Mouse (Mus musculus): ENCODE measurements around the gene Mipep. TPM values are rescaled to one million over a fixed set of nuclear protein-coding genes. Genes with fewer than 3 reads are reported as not detected.

The Mipep gene
- total RNA-seq, 2 experiments from 2014 or later = 4.2 to 5.4 TPM

- no peak for ATAC-seq (replicated peaks; ENCODE audit: low FRiP score, poor library complexity, severe bottlenecking)
Observed at GRCm38 (mm10) chr14:60912981-60913468, 128.7 kb downstream of the Mipep start.

GRCm38 (mm10) chr14:60916661-60917060, 132.3 kb downstream of the Mipep start:
- ATAC-seq (replicated peaks; ENCODE audit: low FRiP score, poor library complexity, severe bottlenecking) = no peak

GRCm38 (mm10) chr14:60926011-60926410, 141.6 kb downstream of the Mipep start:
- ATAC-seq (replicated peaks; ENCODE audit: low FRiP score, poor library complexity, severe bottlenecking) = no peak

GRCm38 (mm10) chr14:60935705-60936104, 151.3 kb downstream of the Mipep start:
- no peak for ATAC-seq (replicated peaks; ENCODE audit: low FRiP score, poor library complexity, severe bottlenecking)

- no peak for ATAC-seq (replicated peaks; ENCODE audit: low FRiP score, poor library complexity, severe bottlenecking)
Observed at GRCm38 (mm10) chr14:60937481-60938039, 153.2 kb downstream of the Mipep start.

Other genes starting within 250 kb of the Mipep start
- gene Spata13, start 150.6 kb upstream of the Mipep start, total RNA-seq (2015; ENCODE audit: low replicate concordance) = 20.5 and 30.6 TPM in 2 replicates
- gene Spata13, start 150.6 kb upstream of the Mipep start, total RNA-seq (2017; ENCODE audit: low replicate concordance) = 43.1 and 49.2 TPM in 2 replicates
- gene C1qtnf9, start 16.4 kb upstream of the Mipep start, total RNA-seq (2015; ENCODE audit: low replicate concordance) = not detected in 2 replicates
- not detected in 2 replicates for gene C1qtnf9, start 16.4 kb upstream of the Mipep start, total RNA-seq (2017; ENCODE audit: low replicate concordance)